Mouse (Mus musculus) gastrocnemius, adult 2 months (tissue): ENCODE results near the gene Adora2a. TPM values are rescaled to one million over a fixed set of nuclear protein-coding genes. Genes with fewer than 3 reads are reported as not detected.

Experiments used
- DNase-seq: peaks from one replicate; pipeline ENCODE4 v3.0.0; 2022
- H3K27ac ChIP-seq: fragments of 200-600 bp; 2 replicates; pipeline ENCODE4 v1.8.1; 2022; ENCODE audit warnings: mild to moderate bottlenecking
- H3K4me3 ChIP-seq: fragments of 200-600 bp; 2 replicates; pipeline ENCODE4 v1.8.1; 2022; ENCODE audit warnings: mild to moderate bottlenecking, moderate library complexity
- CTCF ChIP-seq: fragments of 200-600 bp; IDR thresholded peaks from 2 replicates; pipeline ENCODE4 v1.8.1; 2022; ENCODE audit warnings: antibody characterized with exemption, mild to moderate bottlenecking, moderate library complexity
- intact Hi-C: fragments of 180-260 bp; cut with DNase I; formaldehyde crosslinking; loops from one replicate; pipeline ENCODE4 v1.15.1; 2025
- total RNA-seq, 2 experiments: library from RNA; stranded (reverse); gene quantifications; 2 replicates each; pipeline ENCODE4 v1.2.3; 2021

The Adora2a gene
- total RNA-seq, 2 experiments from 2014 or later, result 0.92 to 0.98 TPM

- peak; percentile 93 for TF ChIP-seq CTCF
- intact Hi-C loops, result loop anchor here (1.0 to 5.0 kb wide), 3 partner anchors 75 to 170 kb away; no protein-coding TSS in a partner anchor
- DNase-seq, result peak; percentile 80
- Histone ChIP-seq H3K27ac (peak overlapping the region; percentile 86), H3K4me3 (peak overlapping the region; percentile 80)
Measured at GRCm38 (mm10) chr10:75316908-75317761, 458 bp downstream of the Adora2a start.

- no peak for TF ChIP-seq CTCF
- intact Hi-C loops, result loop anchor here (5.0 kb wide), 1 partner anchor 74 kb away; no protein-coding TSS in a partner anchor
- Histone ChIP-seq H3K4me3 (peak overlapping the region; percentile 80), H3K27ac (peak overlapping the region; percentile 86)
- no peak for DNase-seq
Measured at GRCm38 (mm10) chr10:75318206-75318605, 1.5 kb downstream of the Adora2a start.

GRCm38 (mm10) chr10:75320321-75320720 lies 3.6 kb downstream of the Adora2a start:
- Histone ChIP-seq H3K4me3 (no peak overlapping the region), H3K27ac (no peak overlapping the region)
- no peak for TF ChIP-seq CTCF
- no peak for DNase-seq
- intact Hi-C loops, result no loop called here

- intact Hi-C loops, result no loop called here
- no peak for TF ChIP-seq CTCF
- peak overlapping the region; percentile 38; the same call in 1 of the 2 replicates for H3K27ac ChIP-seq
- no peak overlapping the region for H3K4me3 ChIP-seq
- DNase-seq, result peak; percentile 41
Measured at GRCm38 (mm10) chr10:75322966-75323365, 6.3 kb downstream of the Adora2a start.

GRCm38 (mm10) chr10:75323986-75324385 lies 7.3 kb downstream of the Adora2a start:
- Histone ChIP-seq H3K27ac (peak overlapping the region; percentile 38; the same call in 1 of the 2 replicates), H3K4me3 (no peak overlapping the region)
- TF ChIP-seq CTCF, result no peak
- no peak for DNase-seq
- intact Hi-C loops, result no loop called here

- DNase-seq, result no peak
- no peak for TF ChIP-seq CTCF
- intact Hi-C loops, result no loop called here
- no peak overlapping the region for H3K4me3 ChIP-seq
- H3K27ac ChIP-seq, result no peak overlapping the region
Measured at GRCm38 (mm10) chr10:75324391-75324790, 7.7 kb downstream of the Adora2a start.

GRCm38 (mm10) chr10:75325821-75326220 lies 9.1 kb downstream of the Adora2a start:
- Histone ChIP-seq H3K27ac (no peak overlapping the region), H3K4me3 (no peak overlapping the region)
- DNase-seq, result no peak
- intact Hi-C loops, result no loop called here
- TF ChIP-seq CTCF, result no peak

GRCm38 (mm10) chr10:75326553-75326952 lies 9.9 kb downstream of the Adora2a start:
- intact Hi-C loops, result no loop called here
- no peak for DNase-seq
- Histone ChIP-seq H3K27ac (no peak overlapping the region), H3K4me3 (no peak overlapping the region)
- TF ChIP-seq CTCF, result no peak

GRCm38 (mm10) chr10:75327081-75327480 lies 10.4 kb downstream of the Adora2a start:
- no peak for TF ChIP-seq CTCF
- H3K4me3 ChIP-seq, result no peak overlapping the region
- peak overlapping the region; percentile 38; the same call in 1 of the 2 replicates for H3K27ac ChIP-seq
- intact Hi-C loops, result no loop called here
- no peak for DNase-seq

GRCm38 (mm10) chr10:75328201-75328704 lies 11.6 kb downstream of the Adora2a start:
- no peak for TF ChIP-seq CTCF
- Histone ChIP-seq H3K4me3 (no peak overlapping the region), H3K27ac (peak overlapping the region; percentile 38; the same call in 1 of the 2 replicates)
- no peak for DNase-seq
- intact Hi-C loops, result no loop called here

- intact Hi-C loops, result no loop called here
- H3K27ac ChIP-seq, result no peak overlapping the region
- H3K4me3 ChIP-seq, result no peak overlapping the region
- TF ChIP-seq CTCF, result no peak
- no peak for DNase-seq
Measured at GRCm38 (mm10) chr10:75332268-75332667, 15.6 kb downstream of the Adora2a start.

- Histone ChIP-seq H3K4me3 (no peak overlapping the region), H3K27ac (no peak overlapping the region)
- TF ChIP-seq CTCF, result no peak
- no peak for DNase-seq
- intact Hi-C loops, result no loop called here
Measured at GRCm38 (mm10) chr10:75333176-75333776, 16.6 kb downstream of the Adora2a start.

- intact Hi-C loops, result no loop called here
- no peak for DNase-seq
Measured at GRCm38 (mm10) chr10:75334175-75334574, 17.5 kb downstream of the Adora2a start.

More at GRCm38 (mm10) chr10:75334175-75334574, 17.5 kb downstream of the Adora2a start:
- no peak for TF ChIP-seq CTCF
- peak overlapping the region; percentile 38; the same call in 1 of the 2 replicates for H3K27ac ChIP-seq
- no peak overlapping the region for H3K4me3 ChIP-seq
